Mouse (Mus musculus) kidney, postnatal 25 days (tissue): ENCODE data around the gene Olfm3.

Experiments
- DNase-seq, 2 experiments: peaks; one replicate each; pipeline ENCODE4 v3.0.0; 2021; ENCODE audit warnings: mixed read lengths in 2 of 2

The Olfm3 gene

DNA sequence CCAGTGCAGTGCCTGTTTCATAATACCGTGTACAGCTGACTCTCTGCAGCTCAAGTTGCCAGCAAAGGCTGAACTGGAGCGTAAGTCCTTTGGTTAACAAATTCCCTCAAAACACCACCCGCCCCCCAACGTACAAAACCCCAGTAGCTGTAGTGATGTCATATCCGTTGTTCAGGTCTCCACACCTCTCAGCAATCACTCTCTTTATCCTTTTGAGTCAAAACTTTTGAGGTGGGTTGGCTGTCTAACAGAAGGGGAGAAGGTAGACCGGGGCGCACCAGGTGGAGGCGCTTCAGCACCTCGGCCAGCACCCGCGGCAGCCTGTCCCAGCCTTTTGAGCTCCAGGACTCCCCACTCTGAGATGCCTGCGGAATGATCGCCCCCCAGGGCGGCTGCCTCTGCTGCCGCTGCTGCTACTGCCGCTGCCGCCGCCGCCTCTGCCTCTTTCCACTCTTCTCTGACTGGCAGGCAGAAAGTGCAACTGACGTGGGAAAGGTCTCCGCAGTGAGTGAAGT, at the start of gene Olfm3:
Gene Olfm3, plus strand, starts transcription at position 155 of the 515 bp plus-strand sequence.
- DNase-seq = peak; percentile 7 to 32

DNA sequence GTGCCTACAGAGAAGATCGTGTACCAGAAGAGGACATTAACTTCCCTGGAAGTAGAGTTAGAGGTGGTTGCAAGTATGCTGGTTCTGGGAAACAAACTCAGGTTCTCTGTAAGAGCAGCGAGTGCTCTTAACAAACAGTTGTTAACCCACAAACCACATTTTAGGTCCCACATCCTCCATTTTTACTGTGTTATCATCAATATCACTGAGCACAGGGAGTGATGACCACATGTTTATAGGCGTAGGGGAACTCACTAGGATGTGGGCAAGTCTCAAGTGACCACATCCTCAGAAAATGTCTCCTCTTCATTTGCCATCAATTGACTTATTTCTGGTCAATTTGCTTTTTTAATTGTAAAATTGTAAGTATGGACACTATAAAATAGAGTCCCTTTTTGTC, 14.1 kb upstream of the Olfm3 start:
- no peak for DNase-seq

DNA sequence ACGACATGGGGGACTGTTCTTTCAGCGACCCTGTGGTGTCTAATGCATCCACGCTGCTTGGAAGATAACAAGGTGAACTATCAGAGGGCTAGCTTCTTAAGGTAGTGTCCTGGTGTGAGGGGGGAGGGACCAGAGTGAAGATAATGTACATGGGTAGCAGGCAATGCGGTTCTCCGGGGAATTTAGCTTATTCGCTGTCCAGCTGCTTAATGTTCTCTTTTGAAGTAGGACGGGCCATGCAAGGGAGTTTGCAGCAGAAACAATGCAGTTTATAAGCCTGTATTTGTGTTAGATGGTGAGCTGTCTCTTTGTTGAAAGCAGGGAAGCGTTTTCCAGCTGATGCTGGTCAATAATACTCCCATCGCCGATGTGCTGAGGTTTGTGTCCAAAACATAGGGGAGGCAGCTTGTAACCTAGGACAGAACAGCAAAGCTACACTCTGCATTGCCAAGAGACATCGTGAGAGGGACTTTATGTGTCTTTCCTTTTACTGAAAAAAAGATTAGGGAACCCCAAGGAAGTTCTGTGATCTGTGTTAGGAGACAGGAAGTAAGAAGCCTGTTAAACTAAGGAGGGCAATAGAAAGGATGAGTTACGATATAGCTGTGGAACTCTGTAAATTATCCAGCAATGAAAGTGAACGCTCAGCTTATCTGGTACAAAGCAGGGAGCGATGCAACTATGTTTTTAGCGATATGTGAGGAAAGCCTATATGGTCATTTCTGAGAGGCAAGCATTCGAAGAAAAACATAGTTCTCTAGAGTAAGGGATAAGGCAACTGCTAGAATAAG, 950 bp downstream of the Olfm3 start:
- no peak for DNase-seq

DNA sequence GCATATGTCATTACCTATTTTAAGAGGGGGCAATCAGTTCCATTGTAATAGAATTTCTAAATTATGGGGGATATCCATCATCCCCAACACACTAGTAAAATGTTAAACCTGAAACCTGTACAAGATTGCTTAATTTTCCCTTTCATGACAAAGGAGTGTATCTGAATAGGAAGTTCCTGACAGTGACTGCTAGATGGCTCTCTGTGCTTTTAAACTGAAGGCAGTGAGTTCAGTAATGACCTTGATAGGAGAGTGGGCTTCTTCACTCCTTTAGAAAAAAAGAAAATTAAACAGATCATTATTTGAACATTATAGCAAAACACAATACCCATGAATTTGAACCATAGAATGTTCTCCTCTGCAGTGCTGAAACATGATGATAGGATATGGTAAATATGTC, 3.7 kb downstream of the Olfm3 start:
- DNase-seq = no peak

DNA sequence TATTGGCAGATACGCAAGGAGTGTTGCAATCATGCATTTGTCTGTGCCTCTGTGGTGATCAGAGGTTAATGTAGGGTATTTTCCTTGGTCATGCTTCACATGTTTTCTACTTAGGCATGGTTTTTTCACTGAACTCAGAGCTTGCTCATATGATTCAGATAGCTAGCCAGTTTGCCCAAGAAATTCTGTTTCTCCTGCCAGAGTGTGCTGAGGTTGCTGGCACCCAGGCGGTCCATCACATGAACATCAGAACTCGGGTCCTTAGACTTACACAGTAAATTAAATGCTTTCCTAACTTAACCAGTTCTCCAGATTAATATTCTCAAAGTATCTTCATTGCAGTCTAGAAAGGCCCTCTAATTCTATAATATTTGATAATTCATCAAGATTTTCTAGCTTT, 5.0 kb downstream of the Olfm3 start:
- DNase-seq = no peak

DNA sequence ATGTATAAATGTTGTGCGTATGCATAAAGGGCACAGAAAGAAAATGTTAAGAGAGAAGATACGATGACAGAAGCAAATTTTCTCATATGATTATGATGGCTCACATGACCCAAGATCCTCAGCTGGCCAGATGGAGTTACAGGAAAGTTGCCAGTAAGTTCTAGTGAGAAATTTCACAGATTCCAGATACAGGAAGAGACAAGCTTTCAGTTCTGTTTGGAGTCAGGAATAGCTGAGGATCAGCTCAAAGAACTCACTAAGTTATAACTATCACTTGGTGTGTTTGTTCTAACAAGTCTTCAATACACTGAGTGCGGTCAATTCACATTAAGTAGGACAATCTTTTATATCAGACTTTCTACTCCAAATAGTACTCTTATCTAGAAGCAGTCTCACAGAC, 16.2 kb downstream of the Olfm3 start:
- no peak for DNase-seq

DNA sequence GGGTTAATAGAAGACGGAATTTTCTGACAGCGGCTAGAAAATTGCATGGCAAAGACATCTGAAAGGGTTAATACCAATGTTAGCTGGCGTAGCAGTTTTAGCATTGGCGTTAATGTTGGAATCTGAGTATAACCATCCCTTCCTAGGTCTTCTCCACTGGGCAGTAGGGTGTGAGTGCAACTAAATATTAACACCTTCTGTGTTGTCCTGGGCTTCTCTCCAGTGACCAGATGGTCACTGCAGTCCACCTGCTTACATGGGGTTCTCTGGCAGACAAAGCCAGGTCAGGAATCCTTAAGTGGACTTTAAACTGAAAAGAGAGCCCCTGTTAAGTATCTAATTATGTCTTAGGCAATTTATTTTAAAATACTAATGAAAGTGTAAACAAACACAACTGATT, 25.7 kb downstream of the Olfm3 start:
- DNase-seq = no peak

DNA sequence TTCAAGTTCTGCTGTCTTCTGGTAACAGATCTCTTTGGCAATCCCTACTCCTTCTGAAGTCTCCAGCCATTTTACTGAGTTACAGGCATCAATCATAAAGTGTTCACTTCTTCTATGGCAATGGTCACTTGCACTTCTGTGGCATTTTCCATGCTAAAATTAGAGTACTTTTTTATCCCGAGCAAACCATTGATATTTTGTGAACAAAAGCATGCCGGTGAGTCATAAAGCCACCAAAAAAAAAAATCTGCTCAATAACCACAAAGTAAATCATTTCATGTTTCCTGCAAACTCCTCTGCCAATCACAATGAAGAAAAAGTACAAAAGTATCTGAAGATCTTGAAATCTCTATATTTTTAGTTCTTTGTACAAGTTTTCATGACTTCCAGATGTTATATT, 26.5 kb downstream of the Olfm3 start:
- no peak for DNase-seq

DNA sequence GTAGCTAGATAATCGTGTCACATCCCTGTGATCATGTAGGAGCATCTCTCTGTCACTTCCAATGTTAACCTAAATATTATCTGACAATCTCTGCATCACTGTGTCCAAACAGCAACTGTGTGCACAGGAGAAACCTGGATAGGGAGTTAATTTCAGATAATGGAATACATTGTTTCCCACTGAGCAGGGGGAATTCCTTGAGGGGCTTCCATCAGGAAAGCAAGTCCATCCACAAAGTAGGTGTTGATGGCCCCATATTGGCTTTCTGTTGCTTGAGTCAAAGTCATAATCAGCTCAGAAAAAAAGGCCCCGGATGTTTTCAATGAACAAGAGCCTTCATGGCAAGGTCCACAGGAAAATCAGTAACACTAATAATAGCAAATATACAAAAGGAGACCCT, 26.9 kb downstream of the Olfm3 start:
- DNase-seq = no peak

DNA sequence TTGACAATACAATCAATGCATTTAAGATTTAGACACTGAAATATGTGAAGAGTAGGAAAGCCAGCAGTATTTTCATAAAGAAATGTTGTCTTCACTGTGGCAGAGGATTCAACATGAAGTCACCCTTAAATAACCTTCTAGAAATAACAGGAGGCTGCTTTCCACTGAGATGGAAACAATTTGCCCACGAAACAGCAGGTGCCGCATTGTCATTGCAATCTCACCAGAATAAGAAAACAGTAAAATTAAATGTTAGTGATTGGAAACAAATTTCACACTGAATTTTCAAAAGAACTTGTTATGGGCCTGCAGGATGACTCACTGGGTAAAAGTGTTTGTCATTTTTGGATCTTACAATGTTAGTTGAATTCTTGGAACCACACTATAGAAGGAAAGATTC, 29.0 kb downstream of the Olfm3 start:
- no peak for DNase-seq

DNA sequence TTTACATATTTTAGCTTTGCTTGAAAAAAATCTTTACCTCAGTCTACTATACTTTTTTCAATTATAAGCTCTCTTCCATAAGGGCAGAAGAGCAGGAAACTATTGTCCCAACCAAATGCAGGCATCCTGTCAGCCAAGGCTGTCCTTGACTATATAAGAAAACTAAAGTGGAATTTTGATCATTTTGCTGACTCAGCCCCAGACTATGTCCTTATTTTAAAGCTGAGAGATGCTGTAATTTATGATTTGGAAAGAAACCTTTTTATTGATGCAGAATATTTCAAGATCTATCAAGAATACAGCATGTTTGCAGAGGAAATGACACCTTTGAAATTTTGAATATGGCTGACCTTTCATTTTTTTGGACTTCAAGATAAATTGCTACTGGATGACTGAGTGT, 51.0 kb downstream of the Olfm3 start:
- DNase-seq = no peak

DNA sequence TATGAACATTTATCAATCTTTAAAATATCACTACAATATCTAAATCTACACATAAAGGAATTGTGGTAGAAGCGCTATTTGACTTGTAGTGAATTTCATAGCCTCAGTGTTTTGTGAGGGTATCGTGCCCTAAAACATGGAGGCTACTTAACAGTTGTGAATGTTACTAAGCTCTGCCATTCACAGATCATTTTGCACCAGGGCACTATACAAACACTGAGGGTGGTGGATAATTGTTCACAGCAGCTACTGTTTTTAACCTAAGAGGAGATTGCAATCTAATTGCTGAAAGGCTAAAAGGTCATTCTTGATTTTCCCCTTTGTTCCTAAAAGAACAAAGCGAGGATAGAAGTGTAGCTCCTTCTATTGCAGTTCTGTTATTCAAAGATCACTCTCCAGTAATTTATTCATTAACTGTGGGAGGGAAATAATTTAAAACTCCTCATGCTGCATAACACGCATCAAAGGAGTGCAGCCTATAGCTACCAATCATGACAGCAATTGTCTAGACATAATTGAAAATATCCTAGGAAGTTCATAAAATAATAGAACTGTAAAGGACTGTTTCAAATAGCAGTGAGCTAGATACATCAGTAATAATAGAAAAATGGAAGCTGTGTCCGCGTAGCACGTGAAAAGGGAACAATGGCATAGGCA, 55.6 kb downstream of the Olfm3 start:
- DNase-seq = no peak

DNA sequence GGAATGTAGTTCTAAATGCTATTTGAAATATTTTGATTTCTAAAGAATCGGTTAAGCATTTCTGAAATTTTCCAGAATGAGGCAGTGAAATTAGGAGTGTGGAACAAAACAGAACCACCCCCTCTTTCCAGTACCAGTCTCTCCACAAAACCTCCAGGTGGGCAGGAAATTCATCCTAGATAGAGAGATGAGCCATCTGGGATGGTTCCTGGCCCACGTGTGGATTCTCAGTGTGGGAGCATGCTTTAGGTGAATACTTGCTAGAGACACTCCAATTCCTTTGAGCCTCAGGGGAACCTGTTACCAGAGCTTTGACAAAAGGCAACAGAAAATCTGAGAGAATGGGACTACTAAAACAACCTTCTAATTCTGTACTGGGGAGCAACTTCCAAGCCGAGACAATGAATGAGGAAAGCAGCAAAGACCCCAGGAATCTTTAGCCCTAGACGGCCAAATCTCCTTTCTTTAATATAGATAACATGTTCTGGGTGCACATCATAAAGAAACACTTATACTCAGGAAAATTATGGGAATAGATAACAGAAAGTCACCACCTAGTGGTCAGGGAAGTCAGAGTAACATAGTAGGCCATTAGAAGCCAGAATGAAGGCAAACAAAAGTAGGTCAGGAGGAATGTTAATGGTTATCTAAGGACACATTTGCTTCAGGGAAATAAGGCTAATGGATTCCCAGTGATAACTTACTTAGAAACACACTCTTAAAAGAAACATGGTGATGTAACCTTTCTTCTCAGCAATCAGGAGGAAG, 58.6 kb downstream of the Olfm3 start:
- DNase-seq = no peak

DNA sequence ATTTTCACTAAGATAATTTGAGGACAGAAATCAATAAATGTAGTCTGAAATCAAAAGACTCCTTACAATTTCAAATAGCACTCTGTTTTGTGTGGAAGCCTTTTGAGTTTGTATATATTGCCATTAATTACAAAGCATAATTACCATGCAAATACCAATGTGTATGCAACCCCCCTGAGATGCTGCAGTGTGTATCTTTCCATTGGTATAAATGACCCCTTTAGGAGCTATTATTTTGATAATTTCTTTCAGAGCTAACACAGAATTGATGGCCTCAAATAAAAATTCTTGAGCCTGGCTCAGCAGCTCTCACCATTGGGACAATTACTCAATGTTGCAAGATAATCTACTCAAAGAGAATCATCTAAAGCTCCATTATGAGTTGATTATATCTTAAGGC, 67.3 kb downstream of the Olfm3 start:
- no peak for DNase-seq

DNA sequence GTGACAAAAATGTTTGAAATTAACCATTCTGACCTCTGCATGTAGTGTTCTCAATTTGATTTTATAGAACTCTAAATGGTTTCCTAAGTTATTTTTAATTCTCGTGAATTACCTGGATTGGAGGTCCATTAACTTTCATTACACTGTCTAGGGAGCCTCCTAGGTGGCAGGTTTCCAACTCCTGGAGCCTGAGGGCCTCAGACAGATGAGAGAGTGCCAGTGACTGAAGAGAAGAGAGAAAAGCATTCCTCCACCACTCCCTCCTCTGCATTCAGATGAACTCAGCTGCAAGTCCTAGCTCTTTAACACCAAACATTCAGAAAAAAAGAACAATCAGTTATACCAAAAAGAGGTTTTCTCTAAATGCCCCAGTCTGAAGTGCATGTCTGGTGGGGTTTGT, 68.6 kb downstream of the Olfm3 start:
- no peak for DNase-seq

DNA sequence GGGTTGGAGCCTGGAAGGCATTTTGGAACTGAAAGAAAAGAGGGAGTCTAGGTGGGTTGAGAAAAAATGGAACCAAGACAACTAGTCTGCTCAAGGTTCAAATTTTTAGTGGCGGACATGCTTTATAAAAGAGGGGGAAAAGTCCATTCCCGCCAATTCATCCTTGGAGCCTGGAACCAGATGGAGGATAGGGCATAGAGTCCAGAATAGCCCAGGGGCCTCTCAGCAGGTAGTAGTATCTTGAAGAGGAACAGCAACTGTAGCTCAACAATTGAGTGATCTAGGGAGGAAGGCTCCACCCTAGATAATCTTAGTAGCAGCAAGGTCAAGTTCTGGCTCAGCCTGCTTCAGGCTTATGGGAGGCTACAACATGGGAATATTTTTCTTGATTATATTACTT, 87.0 kb downstream of the Olfm3 start:
- DNase-seq = no peak

DNA sequence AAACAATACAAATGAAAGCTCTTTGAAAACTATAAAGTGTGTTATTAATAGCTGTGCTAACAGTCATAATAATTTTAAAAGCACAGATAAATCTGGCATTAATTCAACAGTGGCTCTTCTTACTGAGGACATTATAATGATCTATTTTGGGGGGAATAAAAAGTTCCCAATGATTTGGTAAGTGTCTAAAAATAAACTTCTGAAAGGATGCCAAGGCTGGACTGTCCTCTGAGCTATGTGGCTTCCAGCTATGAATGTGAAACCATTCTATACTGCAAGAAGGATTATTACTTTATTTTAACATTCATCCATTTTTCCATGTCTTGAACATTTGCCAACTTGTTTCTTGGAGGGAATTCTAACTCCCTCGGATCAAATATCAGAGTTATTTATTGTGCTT, 92.1 kb downstream of the Olfm3 start:
- DNase-seq = no peak

DNA sequence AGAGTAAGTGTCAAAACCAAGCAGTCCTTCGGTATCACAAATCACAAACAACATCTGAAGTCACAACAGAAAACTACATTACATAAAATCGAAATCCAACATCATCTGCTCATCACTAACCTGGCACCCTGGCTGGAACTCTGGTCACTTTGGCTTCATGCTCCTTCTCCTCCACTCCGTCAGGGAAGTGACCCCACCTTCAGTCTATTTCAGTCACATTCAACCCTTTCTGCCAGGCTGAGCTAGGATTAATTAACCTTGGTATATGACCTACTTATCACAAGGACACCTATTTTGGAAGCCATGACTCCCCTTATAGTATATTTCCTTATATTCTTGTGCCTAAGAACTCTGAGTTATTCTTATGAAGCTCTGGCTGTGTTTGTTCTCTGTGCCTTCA, 123.7 kb downstream of the Olfm3 start:
- no peak for DNase-seq

DNA sequence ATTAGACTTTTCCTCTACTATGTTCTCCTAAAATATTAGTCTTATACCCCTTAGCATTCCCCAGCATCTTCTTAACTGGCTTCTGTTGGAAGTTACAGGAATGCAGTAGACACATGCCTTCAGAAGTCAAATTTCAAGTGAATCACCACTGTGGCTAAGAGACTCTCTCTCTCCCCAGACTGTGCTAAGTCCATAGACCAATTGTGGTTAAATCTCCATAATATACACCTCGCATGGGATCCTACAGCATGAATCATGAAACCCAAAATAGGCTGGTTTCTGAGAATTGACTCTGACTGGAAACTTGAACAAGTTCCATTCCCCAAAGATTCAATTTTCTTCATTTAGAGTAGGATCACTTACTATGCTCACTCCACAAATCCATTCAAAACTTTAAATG, 124.2 kb downstream of the Olfm3 start:
- no peak for DNase-seq

DNA sequence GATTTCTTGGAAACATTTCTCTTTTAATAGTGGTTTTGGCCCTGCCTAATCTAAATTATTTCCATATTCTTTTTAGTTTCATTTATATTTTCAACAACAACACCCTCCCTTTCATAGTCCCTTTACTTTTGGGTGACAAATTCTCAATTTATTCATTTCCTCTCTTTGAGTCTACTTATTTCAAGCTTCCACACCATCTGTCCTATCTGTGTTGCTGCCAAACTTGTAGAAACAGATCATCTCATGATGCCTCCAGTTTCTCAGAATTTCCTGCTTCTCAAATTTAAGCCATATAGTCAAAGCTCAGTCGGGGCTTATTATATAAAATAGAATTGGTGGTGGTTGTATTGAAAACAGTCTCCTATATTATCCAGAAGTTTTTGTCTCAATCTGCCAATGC, 124.7 kb downstream of the Olfm3 start:
- DNase-seq = no peak

DNA sequence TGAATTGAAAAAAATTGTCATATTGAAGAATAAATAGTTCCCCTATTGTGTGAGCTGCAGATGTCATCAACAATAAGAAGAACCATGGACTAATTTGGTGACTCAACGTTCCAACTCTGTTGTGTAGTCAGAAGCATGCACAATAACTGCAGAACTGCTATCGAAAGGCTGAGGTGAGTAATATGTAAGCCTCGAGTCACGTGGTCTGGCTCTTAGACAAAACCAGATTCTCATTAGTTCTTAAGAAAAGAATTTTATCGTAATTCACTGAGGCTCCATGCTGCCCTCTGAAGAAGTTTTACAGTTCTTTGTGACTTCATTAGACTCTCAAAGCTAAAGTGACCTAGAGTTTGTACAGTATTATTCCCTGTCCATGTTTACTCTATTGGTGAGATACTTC, 145.2 kb downstream of the Olfm3 start:
- no peak for DNase-seq

DNA sequence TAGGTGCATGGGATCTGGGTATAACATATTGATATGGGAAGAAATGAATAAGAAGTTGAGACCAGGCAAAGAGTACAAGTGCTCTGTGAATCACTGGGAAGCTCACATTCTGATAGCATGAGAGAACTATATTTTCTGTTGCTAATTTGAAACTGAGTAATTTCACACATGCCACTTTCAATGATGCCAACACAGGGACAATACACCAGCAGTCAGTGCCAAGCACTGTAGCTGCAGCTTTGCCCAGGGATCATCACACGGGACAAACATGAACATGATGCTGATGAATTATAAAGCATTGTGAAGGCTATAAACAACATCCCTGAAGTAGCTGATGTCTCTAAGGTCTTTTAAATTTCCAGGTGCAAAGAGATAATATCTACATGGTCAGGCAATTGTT, 161.0 kb downstream of the Olfm3 start:
- DNase-seq = no peak

DNA sequence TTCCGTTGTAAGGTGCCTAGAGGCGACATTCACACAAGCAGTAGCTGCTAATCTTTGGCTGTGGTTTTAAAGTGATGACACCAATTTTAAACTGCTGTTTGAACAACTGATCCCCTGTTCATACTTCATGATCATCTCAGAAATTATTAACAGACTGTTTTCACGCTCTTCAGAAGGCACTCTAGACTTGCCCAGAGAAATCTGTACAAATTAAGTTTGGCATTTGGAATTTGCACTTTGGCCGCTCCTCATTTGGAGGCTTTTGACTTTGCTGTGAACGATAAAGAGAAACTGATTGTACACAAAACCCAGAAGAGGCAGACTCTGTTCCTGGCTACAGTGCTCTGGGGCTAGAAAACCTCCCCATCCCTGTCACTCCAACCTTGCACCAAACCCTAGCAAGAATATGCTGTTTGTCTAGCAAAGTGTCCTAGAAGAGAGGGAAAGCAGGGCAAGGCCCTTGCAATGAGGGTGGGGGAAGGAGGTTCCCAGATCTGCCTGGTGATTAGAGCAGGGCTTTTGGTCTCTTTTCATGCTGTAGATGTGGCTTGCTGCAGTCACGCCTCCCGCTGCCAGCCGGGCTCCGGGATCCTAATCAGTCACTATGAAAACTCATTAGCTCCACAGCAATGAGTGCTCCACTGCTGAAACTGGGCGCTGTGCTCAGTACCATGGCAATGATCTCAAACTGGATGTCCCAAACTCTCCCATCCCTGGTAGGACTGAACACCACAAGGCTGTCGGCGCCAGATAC, 176.7 kb downstream of the Olfm3 start:
- peak; percentile 55 to 59 for DNase-seq
